Mouse (Mus musculus): ENCODE measurements at regions not wholly inside any gene's neighbourhood (a gene's known extent, or its start where the extent isn't known, plus 50 kb on each side); places are given as distances from the start of the nearest gene placed in this dataset.

DNA sequence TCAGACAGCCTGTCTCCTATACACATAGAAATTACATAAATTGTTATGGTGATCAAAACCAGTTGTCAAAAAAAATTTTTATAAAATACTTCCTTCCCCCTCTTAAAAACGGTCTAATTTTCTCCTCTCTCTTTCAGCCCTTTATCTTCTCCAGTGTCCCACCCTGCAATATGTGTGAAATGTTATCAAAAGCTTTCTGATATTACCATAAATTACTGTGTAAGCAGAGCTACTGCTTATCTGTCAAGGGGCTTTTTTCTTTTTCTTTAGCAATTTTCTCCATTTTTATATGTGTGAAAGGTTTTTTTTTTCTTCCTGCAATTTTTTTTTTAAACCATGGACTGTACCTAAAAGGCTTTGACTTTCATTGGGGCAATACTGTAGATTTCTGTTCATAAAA lies 508.4 kb upstream of the Adgrl2 start:
- TF ChIP-seq POLR2A (IDR thresholded peaks at IDR 0.05; ENCODE audit: control insufficient read depth, extremely low read depth, insufficient read depth, low read length, poor library complexity) (no peak), CTCF (IDR thresholded peaks at IDR 0.05; ENCODE audit: borderline replicate concordance, control insufficient read depth, extremely low read depth, insufficient read depth, low read length, poor library complexity) (no peak)

Measured in thymus, adult 2 months (tissue).